Mouse (Mus musculus): ENCODE data around the gene Lhx2. TPM values are rescaled to one million over a fixed set of nuclear protein-coding genes. Genes with fewer than 3 reads are reported as not detected.

Gene Lhx2
- polyA plus RNA-seq, 1 experiment = 0.36 TPM

DNA sequence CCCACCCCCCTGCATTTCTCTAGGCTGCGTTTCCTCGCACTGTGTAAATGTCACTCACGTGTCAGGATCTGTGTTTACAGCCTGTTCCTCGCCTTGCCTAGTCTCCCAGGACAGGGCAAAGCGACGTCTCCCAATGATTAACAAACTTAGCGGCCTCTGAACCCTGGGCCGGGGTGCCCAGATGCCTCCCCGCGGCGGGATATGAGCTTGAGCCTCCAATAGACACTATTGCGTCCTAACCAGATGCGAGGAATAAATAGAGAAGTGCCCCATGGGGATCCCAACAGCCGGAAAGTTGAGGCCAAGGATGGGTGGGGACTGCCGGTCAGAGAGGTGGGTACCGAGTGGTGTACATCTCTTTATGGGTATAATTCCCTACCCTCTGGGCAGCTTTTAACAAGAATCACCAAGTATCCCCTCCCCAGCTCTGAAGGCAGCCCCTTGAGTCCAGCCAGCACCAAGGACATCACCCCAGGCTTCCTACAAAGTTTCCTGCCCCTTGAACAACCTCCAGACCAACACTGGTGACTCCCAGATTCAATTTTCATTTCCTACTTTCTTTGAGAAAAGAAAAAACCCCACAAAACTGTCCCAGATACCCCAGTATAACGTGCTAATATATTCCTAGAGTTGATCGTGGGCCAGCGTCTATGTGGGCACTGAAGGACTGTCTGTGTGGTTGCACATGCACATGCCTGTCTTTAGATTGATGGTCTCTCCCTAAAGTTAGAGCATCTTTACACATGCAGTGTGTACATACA lies 9.8 kb downstream of the Lhx2 start:
- no peak overlapping the region for H3K27ac ChIP-seq (ENCODE audit: insufficient read depth, low read length)

DNA sequence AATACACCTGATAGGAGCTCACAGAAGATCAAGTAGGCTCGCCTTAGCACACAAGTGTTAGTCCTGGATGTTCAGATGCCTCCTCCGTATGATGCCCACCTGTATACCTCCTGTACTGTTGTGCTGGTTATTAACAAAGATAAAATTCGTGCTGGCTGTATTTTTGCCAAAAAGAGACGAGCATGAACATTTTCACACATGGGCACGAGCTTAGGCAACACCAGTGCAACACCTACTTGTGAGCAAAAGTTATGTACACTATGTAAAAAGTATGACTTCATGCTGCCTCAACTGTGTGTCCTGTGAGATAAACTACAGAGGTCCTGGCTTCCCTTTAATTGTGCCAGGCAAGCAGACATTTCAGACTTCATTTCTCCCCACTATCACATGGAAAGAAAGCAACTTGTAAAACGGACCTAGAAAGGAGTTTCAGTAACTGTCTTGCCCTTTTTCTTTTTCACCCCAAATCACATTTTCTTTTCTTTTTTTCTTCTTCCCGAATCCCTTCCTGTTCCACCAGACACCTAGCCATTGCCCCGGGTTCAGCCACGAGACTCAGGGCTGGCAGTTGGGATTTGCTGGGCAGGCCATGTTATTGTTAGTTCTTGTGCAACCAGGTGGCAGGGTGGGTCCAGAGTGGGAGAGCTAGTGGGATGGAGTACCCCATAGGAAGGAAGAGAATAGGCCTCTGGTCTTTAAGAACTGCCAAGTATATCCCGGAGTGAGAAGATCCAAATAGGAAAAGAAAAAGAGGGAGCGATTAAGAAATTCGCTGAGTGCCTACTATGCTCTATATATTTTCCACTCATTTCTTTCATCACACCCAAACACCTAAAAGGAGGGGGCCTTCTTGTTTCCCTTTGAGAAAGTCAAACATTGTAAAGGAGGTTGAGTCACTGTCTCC lies 10.6 kb downstream of the Lhx2 start:
- H3K27me3 ChIP-seq (ENCODE audit: control insufficient read depth, insufficient read depth, low read length, poor library complexity, severe bottlenecking) = peaks cover 50% of the 10 kb centered on the region
- H3K36me3 ChIP-seq (ENCODE audit: control insufficient read depth, insufficient read depth, low read length, poor library complexity, severe bottlenecking) = no peaks in the 10 kb centered on the region
- H3K4me3 ChIP-seq (ENCODE audit: low read depth, low read length) = no peak overlapping the region
- H3K4me1 ChIP-seq (ENCODE audit: control insufficient read depth, insufficient read depth, low read length) = no peaks in the 10 kb centered on the region
- H3K27ac ChIP-seq (ENCODE audit: insufficient read depth, low read length) = no peak overlapping the region
- H3K9ac ChIP-seq (ENCODE audit: low read depth, poor library complexity, severe bottlenecking) = peak overlapping the region; percentile 1; the same call in 1 of the 2 replicates
- no peaks in the 10 kb centered on the region for H3K9me3 ChIP-seq (replicated peaks; ENCODE audit: control insufficient read depth, insufficient read depth, low read length, poor library complexity, severe bottlenecking)
- TF ChIP-seq CTCF (IDR thresholded peaks at IDR 0.05; ENCODE audit: low read depth, low read length) (no peak), POLR2A (IDR thresholded peaks at IDR 0.05; ENCODE audit: insufficient read depth, low read length) (no peak), EP300 (IDR thresholded peaks at IDR 0.05; ENCODE audit: insufficient read depth, low read depth, low read length) (no peak)

More for the DNA sequence above, 9.8 kb downstream of the Lhx2 start:
- no peaks in the 10 kb centered on the region for H3K9me3 ChIP-seq (replicated peaks; ENCODE audit: control insufficient read depth, insufficient read depth, low read length, poor library complexity, severe bottlenecking)
- H3K4me1 ChIP-seq (ENCODE audit: control insufficient read depth, insufficient read depth, low read length) = no peaks in the 10 kb centered on the region
- no peak overlapping the region for H3K9ac ChIP-seq (ENCODE audit: low read depth, poor library complexity, severe bottlenecking)
- H3K36me3 ChIP-seq (ENCODE audit: control insufficient read depth, insufficient read depth, low read length, poor library complexity, severe bottlenecking) = no peaks in the 10 kb centered on the region
- no peak overlapping the region for H3K4me3 ChIP-seq (ENCODE audit: low read depth, low read length)
- H3K27me3 ChIP-seq (ENCODE audit: control insufficient read depth, insufficient read depth, low read length, poor library complexity, severe bottlenecking) = peaks cover 50% of the 10 kb centered on the region
- no peak for TF ChIP-seq POLR2A (IDR thresholded peaks at IDR 0.05; ENCODE audit: insufficient read depth, low read length)
- TF ChIP-seq CTCF (IDR thresholded peaks at IDR 0.05; ENCODE audit: low read depth, low read length) = no peak
- TF ChIP-seq EP300 (IDR thresholded peaks at IDR 0.05; ENCODE audit: insufficient read depth, low read depth, low read length) = no peak

DNA sequence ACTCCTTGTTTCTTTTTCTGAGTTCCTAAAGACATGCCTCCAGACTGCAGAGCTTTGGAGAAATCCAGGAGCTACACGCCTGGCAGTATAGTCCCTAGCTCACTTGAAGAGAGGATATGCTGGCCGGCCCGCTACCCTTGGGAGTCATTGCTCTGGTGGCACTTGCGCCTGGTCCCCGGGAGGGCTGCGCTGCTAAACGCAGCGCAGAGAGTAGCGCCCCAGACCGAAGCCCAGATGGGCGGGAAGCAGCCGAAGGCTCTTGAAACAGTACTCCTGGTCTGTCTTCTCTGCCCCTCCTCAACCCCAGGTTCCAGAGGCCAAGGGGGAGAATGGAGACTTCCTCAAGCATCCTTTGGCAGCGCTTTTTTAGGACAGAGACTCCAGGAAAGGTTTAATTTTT lies 11.3 kb downstream of the Lhx2 start:
- Histone ChIP-seq H3K27ac (ENCODE audit: insufficient read depth, low read length) (no peak overlapping the region), H3K4me3 (ENCODE audit: low read depth, low read length) (peak overlapping the region; percentile 46), H3K4me1 (ENCODE audit: control insufficient read depth, insufficient read depth, low read length) (no peaks in the 10 kb centered on the region), H3K36me3 (ENCODE audit: control insufficient read depth, insufficient read depth, low read length, poor library complexity, severe bottlenecking) (no peaks in the 10 kb centered on the region), H3K9me3 (replicated peaks; ENCODE audit: control insufficient read depth, insufficient read depth, low read length, poor library complexity, severe bottlenecking) (no peaks in the 10 kb centered on the region), H3K9ac (ENCODE audit: low read depth, poor library complexity, severe bottlenecking) (peak overlapping the region; percentile 1), H3K27me3 (ENCODE audit: control insufficient read depth, insufficient read depth, low read length, poor library complexity, severe bottlenecking) (peaks cover 53% of the 10 kb centered on the region)
- TF ChIP-seq POLR2A (IDR thresholded peaks at IDR 0.05; ENCODE audit: insufficient read depth, low read length) = no peak
- no peak for TF ChIP-seq CTCF (IDR thresholded peaks at IDR 0.05; ENCODE audit: low read depth, low read length)
- no peak for TF ChIP-seq EP300 (IDR thresholded peaks at IDR 0.05; ENCODE audit: insufficient read depth, low read depth, low read length)

DNA sequence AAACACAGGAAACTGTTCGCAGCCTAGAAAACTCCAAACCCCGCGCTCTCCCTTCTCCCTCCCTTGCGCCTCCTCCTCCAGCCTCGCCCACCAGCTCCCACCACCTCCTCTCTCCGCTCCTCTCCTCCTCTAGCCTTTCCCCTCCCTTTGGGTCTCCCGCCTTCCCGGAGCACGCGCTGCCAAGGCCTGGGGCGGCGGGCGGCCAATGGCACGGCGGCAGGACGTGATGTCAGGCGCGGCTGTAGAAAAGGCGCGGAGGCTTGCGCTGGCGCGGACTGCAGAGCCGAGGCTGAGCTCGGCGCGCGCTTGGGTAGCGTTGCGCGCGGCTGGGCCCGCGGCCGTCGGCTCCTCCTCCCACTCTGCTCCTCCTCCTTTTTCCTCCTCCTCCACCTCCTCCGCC lies 11.7 kb downstream of the Lhx2 start:
- Histone ChIP-seq H3K4me1 (ENCODE audit: control insufficient read depth, insufficient read depth, low read length) (no peaks in the 10 kb centered on the region), H3K9ac (ENCODE audit: low read depth, poor library complexity, severe bottlenecking) (peak overlapping the region; percentile 46; the same call in 1 of the 2 replicates), H3K36me3 (ENCODE audit: control insufficient read depth, insufficient read depth, low read length, poor library complexity, severe bottlenecking) (no peaks in the 10 kb centered on the region), H3K4me3 (ENCODE audit: low read depth, low read length) (peak overlapping the region; percentile 46), H3K9me3 (replicated peaks; ENCODE audit: control insufficient read depth, insufficient read depth, low read length, poor library complexity, severe bottlenecking) (no peaks in the 10 kb centered on the region), H3K27ac (ENCODE audit: insufficient read depth, low read length) (no peak overlapping the region), H3K27me3 (ENCODE audit: control insufficient read depth, insufficient read depth, low read length, poor library complexity, severe bottlenecking) (peaks cover 54% of the 10 kb centered on the region)
- TF ChIP-seq POLR2A (IDR thresholded peaks at IDR 0.05; ENCODE audit: insufficient read depth, low read length) = no peak
- no peak for TF ChIP-seq CTCF (IDR thresholded peaks at IDR 0.05; ENCODE audit: low read depth, low read length)
- TF ChIP-seq EP300 (IDR thresholded peaks at IDR 0.05; ENCODE audit: insufficient read depth, low read depth, low read length) = no peak

DNA sequence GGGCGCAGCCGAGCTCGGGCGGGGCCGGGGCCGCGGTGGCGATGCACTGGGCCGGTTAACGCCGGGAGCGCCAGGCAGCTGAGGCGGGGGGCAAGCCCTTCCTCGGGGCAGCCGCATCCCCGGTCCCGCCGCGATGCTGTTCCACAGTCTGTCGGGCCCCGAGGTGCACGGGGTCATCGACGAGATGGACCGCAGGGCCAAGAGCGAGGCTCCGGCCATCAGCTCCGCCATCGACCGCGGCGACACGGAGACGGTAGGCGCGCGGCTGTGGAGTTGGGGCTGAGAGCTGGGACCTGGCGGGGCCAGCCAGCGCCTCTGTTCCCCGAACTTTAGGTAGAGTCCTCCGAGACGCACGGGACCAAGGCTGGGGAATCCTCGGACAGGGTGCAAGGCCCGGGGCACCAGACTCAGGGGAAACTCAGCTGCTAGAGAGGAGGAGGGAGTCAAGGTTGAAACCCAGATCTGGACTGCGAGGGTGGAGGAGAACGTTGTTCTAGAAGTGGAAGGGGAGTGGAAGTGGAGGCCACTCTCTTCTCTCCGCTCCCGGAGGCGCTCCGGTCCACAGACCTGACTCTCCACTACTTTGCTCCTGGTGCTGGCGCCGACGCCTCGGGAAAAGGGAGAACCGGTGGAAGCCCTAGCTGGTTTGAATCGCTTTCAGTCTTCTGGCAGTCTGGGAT lies 12.7 kb downstream of the Lhx2 start:
- peaks cover 55% of the 10 kb centered on the region for H3K27me3 ChIP-seq (ENCODE audit: control insufficient read depth, insufficient read depth, low read length, poor library complexity, severe bottlenecking)
- TF ChIP-seq POLR2A (IDR thresholded peaks at IDR 0.05; ENCODE audit: insufficient read depth, low read length) (no peak), CTCF (IDR thresholded peaks at IDR 0.05; ENCODE audit: low read depth, low read length) (no peak)
- H3K4me1 ChIP-seq (ENCODE audit: control insufficient read depth, insufficient read depth, low read length) = no peaks in the 10 kb centered on the region
- no peaks in the 10 kb centered on the region for H3K9me3 ChIP-seq (replicated peaks; ENCODE audit: control insufficient read depth, insufficient read depth, low read length, poor library complexity, severe bottlenecking)
- H3K9ac ChIP-seq (ENCODE audit: low read depth, poor library complexity, severe bottlenecking) = peak overlapping the region; percentile 46
- H3K27ac ChIP-seq (ENCODE audit: insufficient read depth, low read length) = no peak overlapping the region
- peak overlapping the region; percentile 46 for H3K4me3 ChIP-seq (ENCODE audit: low read depth, low read length)
- no peaks in the 10 kb centered on the region for H3K36me3 ChIP-seq (ENCODE audit: control insufficient read depth, insufficient read depth, low read length, poor library complexity, severe bottlenecking)
